Mouse (Mus musculus) ovary, postnatal 36 days (tissue): ENCODE results near the gene Ankrd33b.
A peak's percentile ranks its signal among the peaks of the same experiment; 100 is the strongest.

Experiments
- DNase-seq: peaks from one replicate; pipeline ENCODE4 v3.0.0; 2022; ENCODE audit warnings: low spot score, mixed read lengths

Ankrd33b gene

GRCm38 (mm10) chr15:31337983-31338382, 29.5 kb downstream of the Ankrd33b start:
- no peak for DNase-seq

- no peak for DNase-seq
Measured at GRCm38 (mm10) chr15:31337192-31337741, 30.3 kb downstream of the Ankrd33b start.

- DNase-seq, result no peak
Measured at GRCm38 (mm10) chr15:31336685-31337084, 30.8 kb downstream of the Ankrd33b start.

GRCm38 (mm10) chr15:31334829-31335228, 32.7 kb downstream of the Ankrd33b start:
- DNase-seq, result no peak

GRCm38 (mm10) chr15:31332541-31333163, 34.9 kb downstream of the Ankrd33b start:
- DNase-seq, result no peak

- DNase-seq, result no peak
Measured at GRCm38 (mm10) chr15:31331742-31332141, 35.8 kb downstream of the Ankrd33b start.

- no peak for DNase-seq
Measured at GRCm38 (mm10) chr15:31328082-31328614, 39.4 kb downstream of the Ankrd33b start.

GRCm38 (mm10) chr15:31325660-31326354, 41.7 kb downstream of the Ankrd33b start:
- no peak for DNase-seq

- DNase-seq, result no peak
Measured at GRCm38 (mm10) chr15:31324551-31324950, 43.0 kb downstream of the Ankrd33b start.

- no peak for DNase-seq
Measured at GRCm38 (mm10) chr15:31323684-31324083, 43.8 kb downstream of the Ankrd33b start.

- no peak for DNase-seq
Measured at GRCm38 (mm10) chr15:31320598-31321377, 46.7 kb downstream of the Ankrd33b start.

- DNase-seq, result no peak
Measured at GRCm38 (mm10) chr15:31319046-31319445, 48.5 kb downstream of the Ankrd33b start.

GRCm38 (mm10) chr15:31318158-31318955, 49.2 kb downstream of the Ankrd33b start:
- no peak for DNase-seq

- DNase-seq, result no peak
Measured at GRCm38 (mm10) chr15:31317056-31317805, 50.3 kb downstream of the Ankrd33b start.

GRCm38 (mm10) chr15:31315630-31316231, 51.8 kb downstream of the Ankrd33b start:
- peak; percentile 68 for DNase-seq

GRCm38 (mm10) chr15:31312001-31312400, 55.5 kb downstream of the Ankrd33b start:
- DNase-seq, result no peak

- no peak for DNase-seq
Measured at GRCm38 (mm10) chr15:31309526-31309925, 58.0 kb downstream of the Ankrd33b start.

GRCm38 (mm10) chr15:31306726-31307125, 60.8 kb downstream of the Ankrd33b start:
- DNase-seq, result no peak

GRCm38 (mm10) chr15:31305181-31305580, 62.3 kb downstream of the Ankrd33b start:
- DNase-seq, result no peak

- no peak for DNase-seq
Measured at GRCm38 (mm10) chr15:31304302-31304701, 63.2 kb downstream of the Ankrd33b start.
